Mouse (Mus musculus) ovary, postnatal 14 days (tissue): ENCODE data around the gene Ndufa7.

ENCODE experiments used
- DNase-seq: peaks from one replicate; pipeline ENCODE4 v3.0.0; 2022; ENCODE audit warnings: low spot score

Gene Ndufa7

DNA sequence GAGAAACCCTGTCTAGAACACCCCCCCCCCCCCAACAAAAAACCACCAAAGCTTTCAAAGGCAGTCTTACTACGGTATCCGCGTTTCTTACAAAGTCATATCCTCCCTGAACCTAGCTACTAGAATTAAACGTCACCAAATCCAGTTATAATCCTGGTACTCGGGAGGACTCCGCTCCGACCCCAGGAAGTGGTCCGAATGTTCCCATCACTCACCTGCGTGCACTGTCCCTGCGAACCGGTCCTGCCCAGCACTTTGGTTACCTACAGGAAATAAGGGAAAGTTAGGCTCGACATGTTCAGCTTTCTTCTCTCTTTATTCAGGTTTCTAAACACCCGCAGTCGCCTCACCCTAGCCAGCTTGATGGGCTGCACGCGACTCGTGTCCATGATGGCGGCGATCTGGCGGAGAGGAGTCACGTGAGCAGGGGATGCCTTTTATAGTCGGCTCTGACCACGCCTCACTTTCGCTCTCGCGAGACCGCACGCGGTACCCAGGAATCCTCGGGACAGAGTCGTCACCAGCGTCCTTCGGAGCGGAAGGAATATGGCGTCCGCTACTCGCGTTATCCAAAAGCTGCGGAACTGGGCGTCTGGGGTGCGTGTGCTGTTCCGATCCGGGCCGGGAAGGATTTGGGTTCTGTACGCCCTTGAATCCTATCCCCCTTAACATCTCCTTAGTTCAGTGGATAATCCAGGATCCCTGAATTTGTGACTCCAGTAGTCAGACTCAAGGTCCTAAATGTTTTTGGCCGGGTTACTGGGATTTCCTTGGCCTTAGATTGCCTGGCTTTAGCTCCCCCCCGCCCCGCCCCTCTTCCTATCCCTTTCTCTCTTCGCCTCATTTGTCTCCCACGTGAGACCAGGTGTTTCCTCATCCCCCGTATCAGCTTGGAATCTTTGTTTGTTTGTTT is at the start of gene Ndufa7, which contains the start of gene Rps28:
Ndufa7 (plus strand) TSS at position 489 of the 913 bp plus-strand sequence.
Rps28 (minus strand) TSS at position 479 of the 913 bp plus-strand sequence.
- DNase-seq: peak; percentile 98

DNA sequence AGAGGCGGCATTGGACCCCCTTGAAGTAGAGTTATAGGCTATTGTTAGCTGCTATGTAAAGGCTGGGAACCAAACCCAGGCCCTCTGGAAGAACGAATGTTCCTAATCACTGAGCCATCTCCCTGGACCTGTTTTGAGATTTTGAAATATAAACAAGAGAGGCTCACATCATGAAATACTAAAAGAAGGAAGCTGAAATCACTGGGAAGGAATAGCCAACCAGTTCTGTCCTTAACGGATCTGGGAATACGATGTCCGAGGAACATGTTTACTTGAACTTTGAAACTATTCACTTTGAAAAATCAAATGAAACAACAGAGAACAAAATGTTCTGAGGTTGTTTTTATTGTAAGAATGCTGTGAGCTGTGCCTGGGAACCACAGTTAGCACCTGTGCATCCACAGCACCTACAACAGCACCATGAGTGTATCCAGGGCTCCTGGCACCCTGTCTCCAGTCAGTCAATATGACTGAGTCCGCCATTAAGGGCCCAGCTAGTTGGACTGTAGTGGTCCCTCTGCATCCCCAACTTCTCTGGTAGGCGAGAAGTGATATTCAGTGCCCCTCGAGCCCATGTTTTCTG is 49.7 kb upstream of the Ndufa7 start:
- DNase-seq: no peak

DNA sequence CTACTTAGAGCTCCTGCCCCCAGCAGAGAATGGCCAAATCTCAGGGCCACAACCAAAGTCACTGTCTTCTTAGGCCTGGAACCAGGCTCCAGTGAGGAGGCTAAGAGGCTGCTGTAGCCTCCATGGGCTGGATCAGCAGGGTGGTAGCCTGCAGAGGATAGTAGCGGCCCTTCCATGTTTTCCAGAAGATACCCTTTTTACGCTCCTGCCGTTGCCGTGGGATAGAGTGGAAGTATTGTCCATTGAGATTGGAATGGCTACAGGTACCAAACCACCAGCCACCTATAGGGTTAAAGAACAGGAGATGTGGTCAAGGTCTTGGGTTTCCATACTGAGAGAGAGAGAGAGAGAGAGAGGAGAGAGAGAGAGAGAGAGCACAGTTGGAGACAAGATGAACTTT is 49.1 kb upstream of the Ndufa7 start:
- no peak for DNase-seq

DNA sequence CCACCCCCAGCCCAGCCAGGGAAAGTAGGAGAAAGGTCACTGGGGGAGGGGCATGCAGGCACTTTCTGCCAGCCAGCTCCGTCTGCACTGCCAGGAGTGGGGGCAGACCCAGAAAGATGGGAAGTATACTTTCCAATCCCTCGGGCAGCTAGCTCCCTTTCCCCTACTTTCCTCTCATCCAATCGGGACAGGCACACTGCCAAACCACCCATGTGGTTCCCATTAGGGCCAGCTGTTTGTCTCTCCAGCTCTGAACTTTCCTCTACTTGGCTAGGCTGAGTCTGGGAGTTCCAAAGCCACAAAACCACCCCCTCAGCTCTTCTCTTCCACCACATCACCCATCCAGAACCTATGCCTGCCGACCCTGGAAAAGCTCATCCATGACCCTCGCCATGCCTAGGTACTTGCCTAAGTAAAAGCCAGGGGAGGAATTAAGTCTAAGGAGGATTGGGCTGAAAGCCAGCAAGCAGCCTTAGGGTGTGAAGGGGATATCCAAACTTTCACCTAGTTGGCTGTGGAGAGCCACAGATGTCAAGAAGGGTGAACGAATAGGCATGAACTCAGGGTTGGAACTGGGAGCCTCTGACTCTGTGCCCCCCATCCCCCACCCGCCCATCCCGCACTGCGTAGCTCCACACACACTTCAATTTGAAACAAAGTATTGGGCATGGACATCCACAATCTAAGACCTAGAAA is 45.0 kb upstream of the Ndufa7 start:
- peak; percentile 93 for DNase-seq

DNA sequence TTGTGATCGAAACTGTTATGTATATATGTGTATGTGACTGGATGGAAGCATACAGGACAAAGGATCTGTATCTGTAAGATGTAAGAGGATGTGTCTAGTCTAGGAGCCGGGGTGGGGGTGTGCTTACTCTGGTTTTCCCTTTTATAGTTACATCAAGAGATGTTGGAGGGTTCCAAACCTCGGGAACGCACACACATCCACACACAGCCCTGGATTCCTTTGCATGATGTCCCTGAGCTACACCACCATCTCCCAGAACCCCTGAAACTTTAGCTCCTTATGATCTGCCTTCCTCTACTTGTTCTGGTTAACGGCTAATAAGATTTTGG is 44.4 kb upstream of the Ndufa7 start:
- DNase-seq: no peak

DNA sequence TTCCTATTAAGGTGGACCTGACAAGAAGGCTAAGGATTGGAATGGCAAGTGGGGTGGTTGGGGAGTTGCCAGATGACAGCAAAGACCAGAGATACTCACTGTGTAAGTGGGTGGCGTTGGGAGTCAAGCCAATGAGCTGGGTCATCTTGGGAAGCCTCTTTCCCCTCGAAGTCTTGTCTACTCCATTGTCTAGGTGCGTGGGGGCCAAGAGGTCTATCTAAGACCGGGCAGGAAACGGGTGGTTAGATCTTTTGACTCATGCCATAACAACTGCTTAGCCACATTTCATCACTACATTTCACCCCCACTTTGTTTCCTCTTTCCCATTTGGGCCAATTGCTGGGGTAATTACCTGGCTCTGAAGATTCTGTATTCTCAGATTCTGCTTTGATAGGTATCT is 43.9 kb upstream of the Ndufa7 start:
- no peak for DNase-seq

DNA sequence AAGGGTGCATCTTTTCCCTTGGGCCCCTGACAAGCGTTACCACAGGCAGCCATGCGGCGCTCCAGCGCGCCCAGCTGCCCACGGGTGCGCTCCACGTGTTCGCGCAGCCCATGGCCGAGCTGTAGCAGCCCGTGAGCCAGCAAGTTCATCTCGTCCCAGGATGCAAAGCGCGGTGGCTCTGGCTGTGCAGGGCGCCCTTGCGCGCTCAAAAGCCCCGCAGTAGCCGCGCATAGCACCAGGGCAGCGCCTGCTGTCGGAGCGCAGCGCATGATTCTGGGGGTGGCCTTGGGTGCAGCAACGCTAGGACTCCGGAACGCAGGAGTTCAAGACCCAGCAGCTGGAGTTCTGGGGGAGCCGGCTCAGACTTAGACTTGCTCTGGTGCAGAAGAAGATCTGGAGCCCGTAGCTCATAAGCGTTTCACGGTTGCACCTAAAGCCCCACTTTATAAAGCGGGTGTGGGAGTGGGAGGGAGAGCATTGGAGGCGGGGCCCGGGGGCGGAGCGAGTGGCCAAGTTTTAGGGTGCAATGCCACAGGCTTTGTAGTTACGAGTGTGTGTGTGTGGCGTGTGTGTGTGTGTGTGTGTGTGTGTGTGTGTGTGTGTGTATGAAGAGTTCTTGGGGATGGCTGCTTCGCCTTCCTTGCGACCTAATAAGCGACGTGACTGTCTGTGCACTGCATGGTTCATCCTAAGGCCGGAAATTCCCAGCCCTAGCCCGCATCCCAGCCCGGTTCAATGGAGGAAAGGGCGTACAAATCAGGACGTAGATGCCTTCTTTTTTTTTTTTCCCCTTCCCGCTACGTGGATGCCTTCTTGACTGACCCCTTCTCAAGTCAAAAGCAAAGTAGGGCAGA is 43.0 kb upstream of the Ndufa7 start, which contains the start of gene Angptl4:
Angptl4 (minus strand) TSS at position 707 of the 854 bp plus-strand sequence.
- DNase-seq: peak; percentile 58

DNA sequence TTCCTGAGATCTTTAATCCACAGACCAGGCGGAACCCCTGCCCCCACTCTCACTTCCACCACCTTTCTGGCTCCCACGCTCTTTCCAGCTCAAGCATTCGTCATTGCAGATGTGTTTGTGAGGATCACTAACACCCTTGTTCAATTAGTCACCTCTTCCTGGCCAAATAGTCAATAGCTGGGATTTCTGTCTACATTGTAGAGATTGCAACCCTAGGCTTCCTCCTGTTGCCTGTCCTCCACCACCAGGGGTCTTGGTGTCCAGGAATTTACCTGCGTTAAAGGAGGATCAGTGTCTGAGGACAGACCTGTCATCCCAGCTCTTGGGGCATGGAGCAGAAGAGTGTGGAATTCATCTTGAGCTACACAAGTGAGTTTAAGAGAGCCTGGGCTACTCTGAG is 42.3 kb upstream of the Ndufa7 start:
- DNase-seq: no peak

DNA sequence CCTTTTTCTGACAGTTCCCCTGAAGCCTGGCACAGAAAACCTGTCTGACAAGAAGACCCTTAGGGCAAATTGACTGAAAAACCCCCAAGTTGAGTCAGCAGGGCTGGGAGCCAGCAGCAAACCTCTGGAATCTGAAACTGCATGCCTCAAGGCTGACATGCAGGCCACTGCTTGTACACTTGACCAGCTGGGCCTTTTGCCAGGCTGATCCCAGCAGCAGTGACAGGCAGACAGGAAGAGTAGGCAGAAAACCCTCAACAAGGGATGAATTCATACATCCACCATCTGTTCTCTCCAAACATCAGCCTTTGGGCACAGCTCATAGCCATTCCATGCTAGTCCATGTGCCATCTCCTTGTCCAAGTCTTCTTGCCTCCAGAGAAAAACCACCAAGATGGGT is 41.0 kb upstream of the Ndufa7 start:
- no peak for DNase-seq

DNA sequence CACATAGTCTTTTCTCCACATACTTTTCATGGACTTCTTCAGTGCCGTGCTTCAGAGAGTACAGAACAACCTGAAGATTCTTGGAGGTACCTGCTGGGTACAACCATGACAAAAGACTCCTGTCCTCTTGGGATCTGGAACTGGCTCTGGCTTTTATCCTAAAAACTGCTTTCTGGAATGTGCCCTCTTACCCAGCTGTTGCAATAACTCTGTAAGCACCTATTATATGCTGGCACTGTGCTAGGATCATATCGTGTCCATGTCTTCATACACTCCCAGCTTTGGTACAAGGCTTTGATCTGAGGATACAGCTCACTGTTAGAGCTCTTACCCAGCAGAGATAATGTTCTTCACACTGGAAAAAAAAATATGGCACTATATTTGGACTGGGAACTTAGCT is 39.4 kb upstream of the Ndufa7 start:
- no peak for DNase-seq

DNA sequence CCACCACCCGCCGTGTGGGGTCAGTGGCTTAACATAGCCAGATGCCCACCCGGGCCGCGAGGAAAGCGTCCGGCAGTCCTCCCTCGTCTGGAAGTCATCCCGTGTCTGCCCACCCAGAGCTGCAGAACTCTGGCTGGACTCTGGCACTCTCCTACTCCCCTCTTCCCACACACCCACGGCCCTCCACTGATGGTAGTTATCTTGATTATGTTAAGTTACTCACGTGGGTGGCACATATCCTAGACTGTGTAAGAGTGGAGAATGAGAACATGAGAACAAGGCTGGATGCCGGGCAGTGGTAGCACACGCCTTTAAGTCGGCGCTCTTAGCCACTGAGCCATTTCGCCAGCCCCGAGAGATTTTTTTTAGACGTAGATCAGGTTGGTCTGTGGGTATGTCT is 38.0 kb upstream of the Ndufa7 start:
- DNase-seq: no peak

DNA sequence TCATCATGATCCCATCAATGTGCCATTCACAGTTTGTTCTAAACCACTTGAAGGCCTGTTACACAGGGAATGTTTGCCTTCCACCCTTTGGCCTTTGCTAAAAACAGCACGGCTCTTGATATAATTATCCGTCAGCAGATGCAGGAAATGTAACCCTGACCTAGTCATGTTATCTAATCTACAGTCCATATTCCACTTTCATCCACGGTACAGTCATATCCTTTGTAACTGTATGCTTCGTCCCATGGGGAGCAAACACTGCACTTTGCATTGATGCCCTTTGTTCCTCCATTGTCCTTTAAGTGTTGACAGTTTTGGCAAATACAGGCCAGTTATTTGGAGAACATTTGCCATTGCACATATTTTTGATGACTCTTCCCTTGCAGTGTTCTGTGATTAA is 35.6 kb upstream of the Ndufa7 start:
- DNase-seq: no peak

DNA sequence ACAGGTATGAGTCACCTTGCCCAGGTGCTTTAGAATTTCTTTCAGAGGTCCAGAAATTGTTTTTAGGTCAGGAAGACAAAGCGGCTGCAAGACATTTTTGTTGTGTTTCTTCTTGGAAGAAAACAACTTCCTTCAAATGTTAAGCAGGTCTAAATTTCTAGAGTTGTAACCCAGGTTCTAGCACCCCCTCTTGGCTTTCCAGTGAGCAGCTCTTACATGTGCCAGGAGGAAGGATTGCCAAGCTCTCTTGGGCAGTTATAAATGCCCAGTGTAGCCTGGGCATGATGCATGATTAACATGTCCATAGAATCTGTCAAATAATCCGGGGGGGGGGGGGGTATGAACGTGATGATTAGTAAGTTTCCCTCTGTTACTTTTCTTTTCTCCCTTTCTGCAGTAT is 26.1 kb upstream of the Ndufa7 start:
- DNase-seq: no peak

DNA sequence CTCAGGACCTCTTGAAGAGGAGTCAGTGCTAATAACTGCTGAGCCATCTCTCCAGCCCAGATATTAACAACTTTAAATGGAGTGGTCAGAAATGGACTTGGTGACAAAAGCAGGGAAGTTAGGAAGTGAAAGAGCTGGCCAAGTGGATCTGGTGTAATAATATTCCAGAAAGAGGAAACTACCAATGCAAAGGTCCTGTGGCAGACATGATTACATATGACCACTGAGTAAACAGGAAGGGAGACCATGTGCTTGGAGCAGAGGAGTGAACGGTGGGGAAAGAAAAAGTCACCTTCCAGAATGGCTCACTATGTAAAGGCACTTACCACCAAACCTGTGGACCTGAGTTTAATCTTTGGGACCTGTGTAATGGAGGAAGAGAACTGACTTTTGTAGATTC is 25.1 kb upstream of the Ndufa7 start:
- DNase-seq: no peak

DNA sequence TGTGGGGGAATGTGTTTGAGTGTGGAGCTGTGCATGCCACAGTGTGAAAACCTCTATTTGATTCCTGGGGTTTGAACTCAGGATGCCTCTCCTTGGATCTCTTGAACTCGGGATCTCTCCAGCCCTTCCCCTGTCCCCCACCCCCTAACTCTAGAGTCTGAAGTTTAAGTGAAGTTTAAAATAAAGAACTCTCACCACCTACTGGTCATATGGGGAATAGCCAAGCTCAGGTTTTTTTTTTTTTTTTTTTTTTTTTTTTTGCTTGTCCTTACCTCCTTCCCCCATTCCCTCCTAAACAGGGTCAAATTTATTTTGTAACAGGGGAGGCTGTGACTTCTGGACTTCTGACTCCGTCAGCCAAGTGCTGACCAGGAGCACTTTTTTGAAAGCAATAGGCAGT is 22.2 kb upstream of the Ndufa7 start:
- no peak for DNase-seq

DNA sequence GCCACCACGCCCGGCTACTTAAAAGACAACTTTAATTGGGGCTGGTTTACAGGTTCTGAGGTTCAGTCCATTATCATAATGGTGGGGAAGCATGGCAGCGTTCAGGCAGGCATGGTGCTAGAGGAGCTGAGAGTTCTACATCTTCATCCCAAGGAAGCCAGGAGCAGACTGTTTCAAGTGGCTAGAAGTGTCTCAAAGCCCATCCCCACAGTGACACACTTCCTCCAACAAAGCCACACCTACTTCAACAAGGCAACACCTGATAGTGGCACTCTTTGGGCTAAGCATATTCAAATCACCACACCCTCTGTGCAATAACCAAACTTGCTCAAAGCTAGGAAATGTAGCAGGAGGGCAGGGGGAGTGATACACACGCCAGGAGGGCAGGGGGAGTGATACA is 20.2 kb upstream of the Ndufa7 start:
- DNase-seq: no peak

DNA sequence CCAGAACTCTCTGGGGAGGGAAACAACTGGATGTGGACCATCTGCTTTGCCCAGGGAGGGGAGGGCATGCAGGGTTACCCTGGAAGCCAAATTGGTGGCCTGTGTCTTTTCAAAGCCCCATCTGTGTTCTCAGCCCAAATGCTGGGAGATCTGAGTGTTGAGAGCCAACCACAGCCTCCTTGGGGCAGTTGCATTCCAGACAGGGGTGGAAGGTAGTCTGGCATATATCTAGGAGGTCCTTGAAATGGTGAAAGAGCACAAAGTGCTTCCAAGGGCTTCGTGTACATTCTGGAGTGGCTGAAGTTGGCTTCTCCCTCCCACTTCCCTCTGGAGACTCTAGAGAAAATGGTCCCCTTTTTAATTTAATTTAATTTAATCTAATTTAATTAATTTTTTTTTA is 19.6 kb upstream of the Ndufa7 start:
- DNase-seq: no peak

DNA sequence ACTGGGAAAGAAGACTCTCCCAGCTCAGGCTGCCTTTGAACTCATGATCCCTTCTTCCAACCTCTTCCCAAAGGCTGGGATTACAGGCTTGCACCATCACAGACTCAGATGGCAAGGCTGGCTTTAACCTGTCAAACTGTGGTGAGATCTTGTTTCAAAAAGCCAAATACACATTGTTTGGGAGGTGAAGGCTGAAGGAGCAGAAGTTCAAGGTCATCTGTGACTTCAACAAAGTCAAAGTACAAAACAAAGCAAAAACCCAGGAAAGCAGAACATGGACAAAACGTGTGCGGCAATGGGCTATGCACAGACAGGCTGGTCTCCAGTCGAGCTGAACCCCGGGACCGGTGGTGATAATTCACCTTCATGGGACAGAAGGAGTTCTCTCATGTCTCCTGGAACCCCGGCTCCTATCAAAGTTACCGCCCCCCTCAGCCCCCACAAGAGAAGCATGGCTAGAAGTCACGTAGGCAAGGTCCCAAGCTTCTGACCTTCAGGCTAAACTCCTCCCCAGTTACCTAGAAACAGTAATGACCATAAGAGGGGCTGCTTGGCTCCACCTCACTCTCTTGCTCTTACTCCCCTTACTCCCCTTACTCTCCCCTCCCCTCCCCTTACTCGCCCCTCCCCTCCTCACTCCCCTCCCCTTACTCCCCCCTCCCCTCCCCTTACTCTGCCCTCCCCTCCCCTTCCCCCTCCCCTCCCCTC is 17.0 kb upstream of the Ndufa7 start:
- no peak for DNase-seq

DNA sequence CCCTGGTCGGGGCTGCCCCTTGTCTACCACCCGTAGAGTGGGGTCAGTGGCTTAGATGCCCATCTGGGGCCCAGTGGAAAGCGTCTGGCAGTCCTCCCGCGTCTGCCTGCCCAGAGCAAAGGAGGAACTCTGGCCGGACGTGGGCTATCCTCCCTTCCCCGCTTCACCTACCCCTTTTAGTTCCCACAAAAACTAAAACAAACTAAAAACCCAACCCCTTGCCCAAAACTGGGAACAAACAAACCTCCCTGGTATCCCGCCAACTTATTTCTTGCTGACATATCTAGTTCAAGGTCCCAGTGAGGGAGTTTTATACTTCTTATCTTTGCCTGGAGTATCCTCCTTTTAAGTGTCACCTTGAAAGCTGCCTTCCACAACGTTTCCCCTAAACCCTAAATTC is 16.2 kb upstream of the Ndufa7 start:
- DNase-seq: no peak

DNA sequence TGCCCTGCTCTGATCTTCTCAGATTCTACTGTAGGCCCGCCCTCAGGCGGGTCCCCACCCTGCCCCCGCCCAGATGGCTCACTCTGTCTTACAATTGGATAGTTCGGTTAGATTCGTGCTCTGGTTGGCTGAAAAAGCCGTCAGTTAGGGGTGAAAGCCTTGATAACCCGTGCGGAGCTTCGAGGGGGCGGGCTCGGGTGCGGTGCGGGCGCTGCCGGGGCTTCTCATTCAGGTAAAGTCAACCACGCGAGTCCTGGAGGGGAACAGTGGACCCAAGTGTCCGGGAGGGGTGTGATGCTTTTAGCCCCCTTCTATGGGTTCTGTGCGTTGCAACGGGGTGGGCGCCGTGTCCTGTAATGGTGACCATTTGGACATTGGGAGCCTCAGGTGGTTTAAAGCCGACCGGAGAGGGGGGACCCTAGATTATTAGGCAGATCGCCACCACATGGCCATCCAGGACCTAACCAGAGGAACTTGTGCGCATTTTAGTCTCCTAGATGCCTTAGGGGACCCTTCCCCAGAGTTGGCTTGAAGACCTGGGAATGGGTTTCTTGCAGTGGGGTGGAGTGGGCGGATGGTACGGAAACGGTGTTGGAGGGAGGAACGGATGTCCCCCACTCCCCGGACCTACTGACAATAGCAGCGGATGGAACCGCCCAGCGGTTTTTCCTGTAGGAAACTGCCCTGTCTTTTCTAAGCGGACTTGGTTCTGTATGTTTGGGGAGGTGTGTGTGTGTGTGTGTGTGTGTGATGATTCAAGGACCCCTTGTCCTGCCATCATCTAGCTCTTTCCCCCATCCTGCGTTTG is 13.8 kb upstream of the Ndufa7 start, which contains the start of gene Kank3:
Kank3 (plus strand) TSS at position 186 of the 808 bp plus-strand sequence.
- DNase-seq: peak; percentile 93

DNA sequence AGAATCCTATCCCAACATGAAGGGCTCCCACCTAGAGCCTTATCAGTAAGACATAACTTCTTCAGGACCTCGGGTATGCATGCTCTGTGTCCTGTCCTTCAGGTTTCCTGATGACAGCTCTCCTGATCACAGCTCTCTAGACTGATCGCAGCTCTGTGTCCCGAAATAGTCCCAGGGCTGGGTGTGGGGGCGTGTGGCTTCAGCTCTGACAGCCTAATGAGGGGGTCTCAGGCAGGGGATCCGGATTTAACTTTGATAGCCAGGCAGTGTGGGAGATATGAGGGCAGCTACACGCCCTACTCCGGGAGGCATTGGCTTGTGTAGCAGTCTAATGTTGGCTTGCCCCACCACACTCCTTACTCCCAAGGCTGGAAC is 13.2 kb upstream of the Ndufa7 start:
- DNase-seq: no peak
